Mouse (Mus musculus): ENCODE results near the gene Cpxm1. TPM values are rescaled to one million over a fixed set of nuclear protein-coding genes. Genes with fewer than 3 reads are reported as not detected.
A peak's percentile ranks its signal among the peaks of the same experiment; 100 is the strongest.
"Not testable (repeated sequence)": the region's sequence is repeated elsewhere in the genome, so short reads cannot be mapped to it uniquely, and the experiment has no call there.

The Cpxm1 gene
- total RNA-seq, 2 experiments from 2014 or later = 3.4 to 4.7 TPM

DNA sequence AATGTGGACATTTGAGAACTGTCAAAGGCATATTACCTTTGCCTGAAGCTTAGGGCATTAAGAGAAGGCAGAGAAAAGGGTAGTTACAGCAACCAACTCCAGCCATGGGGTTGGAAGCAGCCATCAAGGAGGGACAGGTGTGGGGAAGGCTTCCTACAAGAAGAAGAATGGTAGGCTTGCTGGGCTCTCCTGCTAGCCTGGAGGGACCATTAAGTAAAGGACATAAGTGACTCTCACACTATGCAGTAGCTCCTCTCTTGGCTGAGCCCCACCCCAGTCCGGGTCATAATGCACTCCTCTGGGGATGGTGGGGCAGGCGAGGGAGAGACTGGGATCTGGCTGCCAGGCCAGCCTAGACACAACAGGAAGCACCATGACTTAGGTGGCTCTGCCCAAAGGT, 8.8 kb upstream of the Cpxm1 start, which contains the start of gene Tmem239:
Gene Tmem239, plus strand, starts transcription at position 301 of the 400 bp plus-strand sequence.
- intact Hi-C loops (cut with DNase I) = no loop called here
- no peak for DNase-seq

DNA sequence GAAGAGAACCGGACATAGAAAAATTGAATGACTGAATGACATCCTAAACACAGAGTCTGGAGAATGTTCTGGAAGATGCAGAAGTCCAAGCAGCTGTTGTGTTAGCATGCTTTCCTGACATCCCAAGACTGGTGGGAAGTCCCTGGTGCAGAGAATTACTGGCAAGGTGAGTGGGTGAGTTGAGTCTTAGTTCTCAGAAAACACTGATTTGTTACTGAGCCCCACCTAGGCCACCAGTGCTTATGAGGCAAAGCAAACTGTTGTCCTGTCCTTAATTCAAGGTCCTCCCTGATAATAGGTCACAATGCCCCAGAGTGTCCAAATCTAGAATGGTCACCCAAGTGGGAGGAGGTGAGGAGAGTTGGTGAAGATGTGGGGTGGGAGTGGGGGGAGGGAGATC, 7.6 kb upstream of the Cpxm1 start, which contains the start of the genes Gm28372 and 1700020A23Rik:
Gene Gm28372, plus strand, starts transcription at position 301 of the 400 bp plus-strand sequence.
Gene 1700020A23Rik, plus strand, starts transcription at position 321 of the 400 bp plus-strand sequence.
- no peak for DNase-seq
- intact Hi-C loops (cut with DNase I) = no loop called here

DNA sequence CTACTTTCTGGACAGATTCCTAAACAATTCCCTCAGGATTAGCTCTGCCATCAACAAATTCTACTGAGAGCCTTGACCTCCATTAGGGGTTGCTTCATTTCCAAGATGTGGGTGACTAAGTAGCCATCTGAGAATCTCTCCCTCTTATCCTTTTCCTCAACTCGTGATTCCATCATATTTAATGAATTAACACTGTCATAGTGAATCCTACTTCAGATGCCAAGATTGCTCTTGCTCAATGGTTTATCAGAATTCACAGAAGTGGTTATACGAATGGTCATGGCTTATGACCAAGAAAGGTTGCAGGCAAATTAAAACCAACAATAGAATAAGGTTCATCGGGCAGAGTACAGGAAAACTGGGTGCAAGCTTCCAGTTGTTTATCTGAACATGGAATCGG, 4.5 kb upstream of the Cpxm1 start:
- intact Hi-C loops (cut with DNase I) = no loop called here
- no peak for DNase-seq

DNA sequence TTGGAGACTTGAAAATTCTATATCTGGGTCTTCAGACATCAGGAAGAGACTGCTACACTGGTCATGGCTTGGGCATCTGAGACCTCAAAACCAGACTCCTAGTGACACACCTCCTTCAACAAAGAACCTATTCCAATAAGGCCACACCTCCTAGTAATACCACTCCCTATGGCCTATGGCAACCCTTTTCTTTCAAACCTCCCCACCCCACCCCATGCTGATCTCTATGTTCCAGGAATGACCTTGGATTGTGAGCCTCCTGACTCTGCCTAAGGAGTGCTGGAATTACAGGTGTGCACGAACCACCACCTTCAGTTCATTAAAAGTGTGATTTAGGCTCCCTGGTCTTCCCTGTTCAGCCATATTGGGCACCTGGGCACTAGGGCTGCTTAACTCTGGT, 2.7 kb upstream of the Cpxm1 start:
- no peak for DNase-seq
- intact Hi-C loops (cut with DNase I) = no loop called here

DNA sequence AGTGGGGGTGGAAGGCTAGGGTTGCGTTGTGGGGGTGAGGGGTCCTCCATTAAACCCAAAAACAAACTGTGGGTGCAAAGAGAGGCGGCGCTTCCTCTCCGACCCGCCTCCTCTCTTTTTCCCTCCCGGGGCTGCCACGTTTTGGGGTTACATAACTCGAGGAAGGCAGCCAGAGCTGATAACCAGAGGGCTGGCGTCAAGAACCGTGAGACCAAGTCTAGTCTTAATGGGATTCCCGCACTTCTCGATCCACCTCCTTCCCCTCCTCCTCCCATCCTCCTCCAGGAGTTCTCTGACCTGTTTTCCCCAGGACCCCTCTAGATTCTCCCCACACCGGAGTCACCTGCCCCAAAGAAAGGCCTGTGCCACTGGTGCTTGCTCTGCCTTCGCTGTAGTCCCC, 717 bp upstream of the Cpxm1 start:
- intact Hi-C loops (cut with DNase I) = no loop called here
- DNase-seq = peak; percentile 47 to 52

DNA sequence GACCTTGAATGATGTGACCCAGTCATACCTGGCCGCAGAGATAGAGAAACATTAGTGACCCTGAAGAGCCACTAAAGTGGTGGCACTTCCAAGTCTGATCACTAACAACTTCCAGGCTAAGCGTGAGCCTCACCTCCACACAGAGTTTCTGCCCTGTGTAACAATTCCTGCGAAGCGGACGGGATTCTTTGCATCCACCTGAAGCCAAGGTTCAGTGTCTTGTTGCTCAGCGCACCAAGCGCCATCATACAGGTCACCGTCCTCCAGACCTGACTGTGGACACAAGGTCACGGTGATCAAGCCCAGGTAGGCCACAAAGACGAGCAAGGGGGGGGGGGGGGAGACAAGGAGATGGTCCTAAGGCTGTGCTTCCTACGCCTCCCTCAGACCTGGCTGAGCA, 1.7 kb downstream of the Cpxm1 start:
- no peak for DNase-seq
- intact Hi-C loops (cut with DNase I) = no loop called here

DNA sequence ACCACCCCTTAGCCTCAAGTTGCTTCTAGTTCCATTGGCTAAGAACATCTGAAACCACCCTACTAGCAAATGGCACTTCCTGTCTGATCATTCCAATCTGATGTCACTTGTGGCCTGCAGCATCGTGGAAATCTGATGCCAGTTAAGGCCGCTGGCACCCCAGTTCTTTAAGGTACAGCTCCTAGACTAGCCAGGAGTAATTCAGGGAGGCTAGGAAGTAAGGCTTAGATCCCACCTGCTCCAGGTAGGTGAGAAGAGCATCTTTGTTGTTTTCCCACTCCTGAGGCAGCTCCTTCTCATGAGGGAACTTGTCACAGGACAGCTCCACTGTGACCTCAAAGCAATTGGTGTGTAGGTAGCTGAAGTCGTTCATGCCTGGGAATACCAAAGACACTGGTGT, 4.5 kb downstream of the Cpxm1 start:
- intact Hi-C loops (cut with DNase I) = no loop called here
- no peak for DNase-seq

DNA sequence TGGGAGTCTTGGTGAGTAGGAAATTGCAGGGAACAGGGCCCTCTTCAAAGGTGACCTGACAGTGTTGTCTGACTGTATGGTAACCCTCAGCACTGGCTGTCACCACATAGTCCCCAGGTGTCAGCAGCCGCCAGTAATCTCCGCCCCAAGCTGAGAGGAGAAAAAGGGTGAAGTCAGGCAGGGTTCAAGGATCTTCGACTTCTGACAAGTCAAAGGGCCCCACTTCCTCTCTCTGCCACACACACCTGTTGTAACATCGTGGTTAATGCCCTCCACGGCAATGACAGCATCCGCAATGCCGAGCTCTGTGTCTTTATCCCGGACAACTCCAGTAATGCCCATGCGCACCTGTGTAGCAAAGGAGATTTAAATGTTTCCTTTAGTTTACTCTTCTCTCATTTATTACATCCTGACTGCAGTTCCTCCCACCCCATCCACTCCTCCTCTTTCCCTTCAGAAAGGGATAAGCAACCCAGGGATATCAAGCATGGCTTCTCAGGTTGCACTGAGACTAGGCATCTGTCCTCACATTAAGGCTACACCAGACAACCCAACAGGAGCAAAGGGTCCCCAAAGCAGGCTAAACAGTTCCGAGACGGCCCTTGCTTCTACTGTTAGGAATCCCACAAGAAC, 6.3 kb downstream of the Cpxm1 start:
- no peak for DNase-seq

DNA sequence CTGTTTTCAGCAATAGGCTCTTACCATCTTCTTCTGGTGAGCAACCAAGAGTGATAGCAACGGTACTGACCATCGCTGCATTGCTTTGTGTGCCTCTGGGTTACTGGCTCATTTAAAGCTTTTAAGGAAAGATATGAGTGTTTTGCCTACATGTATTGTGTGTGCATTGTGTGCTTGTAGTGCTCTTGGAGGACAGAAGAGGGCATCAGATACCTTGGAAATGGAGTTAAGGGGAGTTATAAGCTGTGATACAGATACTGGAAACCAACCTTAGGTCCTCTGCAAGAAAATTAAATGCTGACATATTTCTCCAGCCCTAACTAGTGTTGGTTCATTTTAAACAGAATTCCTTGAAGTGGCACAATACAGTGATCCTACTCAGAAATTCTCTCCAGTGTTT, 8.6 kb downstream of the Cpxm1 start:
- intact Hi-C loops (cut with DNase I) = no loop called here
- DNase-seq = no peak

More for the DNA sequence above, 6.3 kb downstream of the Cpxm1 start:
- intact Hi-C loops (cut with DNase I) = no loop called here

DNA sequence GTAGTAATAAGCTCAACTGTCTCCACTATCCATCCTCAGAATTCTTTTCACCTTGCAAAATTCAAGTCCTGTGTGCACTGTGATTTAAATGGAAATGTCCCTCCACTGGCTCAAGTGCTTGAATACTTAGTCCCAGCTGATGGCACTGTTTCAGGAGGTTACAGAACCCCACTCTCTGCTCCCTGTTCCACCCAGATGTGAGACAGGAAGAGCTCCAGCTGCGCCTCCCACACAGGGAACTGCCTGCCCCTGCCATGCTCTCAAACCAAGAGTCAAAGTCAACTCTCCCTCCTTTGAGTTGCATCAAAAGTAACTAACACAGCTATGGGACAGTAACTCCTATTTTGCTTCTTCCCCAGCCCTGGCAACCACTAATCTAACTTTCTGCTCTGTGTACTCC, 11.2 kb downstream of the Cpxm1 start:
- intact Hi-C loops (cut with DNase I) = no loop called here
- DNase-seq = no peak

DNA sequence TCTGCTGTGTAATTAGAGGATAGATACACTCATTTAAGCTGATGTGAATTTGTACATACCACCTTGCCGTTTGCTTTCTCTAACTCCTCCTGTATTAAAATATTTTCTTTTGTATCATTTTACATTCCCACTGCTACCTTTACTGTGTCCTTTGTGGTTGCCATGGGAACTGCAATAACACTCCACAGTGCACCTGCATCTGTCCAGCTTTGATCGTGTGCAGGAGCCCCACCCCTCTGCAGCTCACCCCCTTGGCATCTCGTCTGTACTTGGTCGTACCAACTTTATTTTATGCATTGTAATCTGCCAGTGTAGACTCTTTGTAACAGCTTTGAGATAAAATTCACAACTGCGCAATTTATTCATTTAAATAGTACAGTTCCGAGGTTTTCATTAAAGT, 13.5 kb downstream of the Cpxm1 start:
- intact Hi-C loops (cut with DNase I) = no loop called here
- DNase-seq = no peak

DNA sequence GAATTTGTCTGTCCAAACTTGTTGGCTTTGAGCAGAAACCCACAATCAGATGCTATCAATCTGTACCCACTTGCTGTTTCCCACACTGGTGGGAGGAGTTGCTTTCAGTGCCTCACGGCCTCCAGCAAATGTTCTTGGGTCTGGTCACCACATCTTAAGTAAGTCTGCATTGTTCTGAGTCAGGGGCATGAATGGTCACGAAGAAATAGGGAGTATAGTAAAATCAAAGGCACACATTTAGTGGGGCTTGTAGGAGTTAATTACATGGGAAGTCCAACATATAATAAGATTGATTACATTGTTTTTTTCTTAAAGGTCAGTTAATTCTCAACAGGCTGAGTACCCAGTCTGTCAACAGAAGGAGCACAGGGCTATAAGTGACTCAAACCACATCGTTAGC, 14.2 kb downstream of the Cpxm1 start:
- no peak for DNase-seq
- intact Hi-C loops (cut with DNase I) = no loop called here

DNA sequence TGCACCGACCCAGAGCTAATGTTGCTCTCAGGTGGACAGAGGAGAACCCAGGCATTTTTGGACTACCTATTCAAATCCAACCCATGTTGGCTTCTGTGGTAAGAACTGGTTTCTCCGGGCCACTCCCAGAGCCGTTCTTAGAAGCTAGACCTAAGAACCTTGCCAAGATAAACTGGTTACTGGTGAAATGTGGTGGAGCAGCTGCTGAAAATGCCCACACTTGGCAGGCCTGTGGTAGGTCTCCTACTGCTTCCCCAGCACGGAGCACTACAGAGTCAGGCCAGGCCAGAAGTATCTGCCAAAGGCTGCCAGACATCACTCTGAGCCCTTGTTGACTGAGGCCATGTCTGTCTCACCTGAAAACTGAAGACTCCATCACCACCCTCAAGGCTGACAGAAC, 22.4 kb downstream of the Cpxm1 start:
- no peak for DNase-seq
- intact Hi-C loops (cut with DNase I) = no loop called here

DNA sequence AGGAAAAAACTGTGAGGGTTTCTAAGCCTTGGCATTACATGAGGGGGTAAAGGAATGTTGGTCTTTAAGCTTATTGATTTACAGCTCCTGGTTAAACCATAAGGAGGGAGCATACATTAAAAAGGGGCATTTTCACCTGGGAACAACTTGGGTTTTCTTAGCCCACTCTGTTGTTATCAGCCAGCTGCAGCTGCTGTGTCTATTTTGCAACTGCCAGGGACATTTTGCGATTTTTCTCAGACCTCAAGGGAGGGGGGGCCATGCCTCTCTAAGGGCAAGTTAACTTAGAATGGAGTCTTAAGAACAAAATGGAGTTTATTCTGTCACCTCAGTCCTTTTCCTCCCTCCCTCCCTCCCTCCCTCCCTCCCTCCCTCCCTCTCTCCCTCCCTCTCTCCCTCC, 24.3 kb downstream of the Cpxm1 start:
- DNase-seq; intact Hi-C loops (cut with DNase I): not testable (repeated sequence)

DNA sequence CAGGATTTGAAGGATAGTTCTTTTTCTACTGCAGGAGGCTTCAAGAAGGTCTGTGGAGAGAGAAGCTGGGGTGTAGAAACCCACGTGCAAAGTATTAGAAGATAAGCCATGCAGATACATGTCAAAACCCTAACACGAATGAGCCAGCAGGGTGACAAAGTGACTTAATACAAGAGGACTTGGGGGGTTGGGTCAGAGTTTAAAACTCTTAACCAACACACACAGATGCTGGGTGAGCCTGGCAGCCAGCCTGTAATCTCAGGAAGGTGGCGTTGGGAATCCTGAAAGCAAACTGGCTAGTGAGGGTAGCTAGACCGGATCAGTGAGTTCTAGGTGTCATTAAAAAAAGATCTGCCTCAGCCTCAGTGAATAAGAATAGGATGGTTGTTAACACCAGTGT, 30.0 kb downstream of the Cpxm1 start:
- no peak for DNase-seq
- intact Hi-C loops (cut with DNase I) = no loop called here

DNA sequence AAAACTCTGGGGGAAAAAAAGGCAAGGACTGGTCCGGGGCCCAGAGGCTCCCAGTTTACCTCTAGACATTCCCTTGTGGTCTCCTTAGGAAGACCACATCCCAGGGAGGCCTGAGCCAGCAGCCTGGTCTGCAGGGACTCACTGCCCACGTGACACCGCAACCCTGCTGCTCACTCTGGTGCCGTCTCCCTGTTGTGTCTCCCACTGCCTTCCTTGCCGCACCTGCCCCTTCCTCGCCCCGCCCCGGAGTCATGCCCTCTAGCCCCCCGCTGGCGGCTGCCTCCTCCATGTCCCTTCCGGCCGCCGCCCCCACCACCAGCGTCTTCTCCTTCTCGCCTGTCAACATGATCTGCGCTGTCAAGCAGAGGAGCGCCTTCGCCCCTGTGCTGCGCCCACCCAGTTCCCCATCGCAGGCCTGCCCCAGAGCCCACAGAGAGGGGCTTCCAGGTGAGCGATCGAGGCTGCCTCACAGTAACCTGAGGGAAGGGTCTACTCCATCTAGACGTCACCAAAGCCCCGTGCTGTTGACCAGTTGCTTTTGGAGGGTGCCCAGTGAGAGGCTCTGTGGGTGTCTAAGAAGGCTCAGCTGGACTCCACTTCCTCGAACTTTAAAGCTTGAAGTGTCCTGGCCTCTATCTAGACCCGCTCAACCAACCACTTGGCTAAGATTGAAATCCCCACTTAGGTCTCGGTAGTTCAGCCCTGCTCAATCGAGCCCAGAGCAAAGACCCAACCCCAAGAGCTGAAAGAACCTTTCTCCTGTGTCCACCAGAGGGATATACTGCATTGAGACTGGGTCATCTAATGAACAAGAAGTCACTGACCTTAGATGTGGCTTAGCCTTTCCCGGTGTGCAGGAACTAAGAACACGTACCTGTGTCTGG, 31.9 kb downstream of the Cpxm1 start:
- intact Hi-C loops (cut with DNase I) = no loop called here
- no peak for DNase-seq

DNA sequence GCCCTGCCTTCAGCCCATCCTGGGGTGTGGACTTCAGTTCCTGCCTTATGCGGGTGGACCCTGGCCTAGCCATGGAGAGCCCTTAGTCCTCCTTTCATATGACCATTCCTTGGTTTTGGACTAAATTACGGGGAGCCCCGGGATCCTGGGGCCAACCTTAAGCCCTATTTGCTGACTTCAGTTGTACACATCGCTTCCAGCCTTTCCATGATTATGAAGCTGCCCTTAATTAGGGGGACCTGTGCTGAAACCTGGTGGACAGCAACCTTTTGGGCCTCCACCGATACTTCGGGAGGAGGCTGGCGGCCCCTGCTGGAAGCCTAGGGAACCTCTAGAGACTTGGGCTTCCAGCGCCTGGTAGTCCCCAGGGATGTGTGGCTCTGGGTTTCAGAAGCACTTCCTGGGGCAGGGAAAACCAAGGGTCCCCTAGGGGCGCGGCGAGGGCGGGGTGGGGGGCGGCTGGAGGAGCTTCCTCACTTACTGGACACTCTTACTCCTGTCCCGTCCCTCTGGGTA, 34.8 kb downstream of the Cpxm1 start:
- DNase-seq = peak; percentile 26 to 32
- intact Hi-C loops (cut with DNase I) = loop anchor here (2.0 kb wide), 2 partner anchors 66 to 294 kb away; no protein-coding TSS in a partner anchor

DNA sequence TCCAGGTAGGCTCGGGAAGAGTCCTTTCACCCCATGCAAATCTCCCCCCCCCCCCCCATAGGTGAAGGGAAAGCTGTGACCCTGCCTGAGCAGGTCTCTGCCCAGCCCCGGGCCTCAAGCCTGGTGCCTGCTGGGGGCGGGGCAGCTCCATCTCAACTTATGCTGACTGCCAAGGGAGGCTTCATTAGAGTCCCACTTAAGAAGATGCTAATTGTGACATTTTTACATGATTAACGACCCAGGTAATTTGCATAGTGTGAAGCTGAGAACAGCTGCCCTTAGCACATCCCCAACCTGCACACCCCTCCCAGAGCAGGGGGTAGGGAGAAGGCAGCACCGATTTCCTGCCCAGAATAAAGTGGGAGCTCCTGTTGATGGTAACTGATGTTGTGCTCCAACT, 38.5 kb downstream of the Cpxm1 start:
- intact Hi-C loops (cut with DNase I) = no loop called here
- DNase-seq = no peak

DNA sequence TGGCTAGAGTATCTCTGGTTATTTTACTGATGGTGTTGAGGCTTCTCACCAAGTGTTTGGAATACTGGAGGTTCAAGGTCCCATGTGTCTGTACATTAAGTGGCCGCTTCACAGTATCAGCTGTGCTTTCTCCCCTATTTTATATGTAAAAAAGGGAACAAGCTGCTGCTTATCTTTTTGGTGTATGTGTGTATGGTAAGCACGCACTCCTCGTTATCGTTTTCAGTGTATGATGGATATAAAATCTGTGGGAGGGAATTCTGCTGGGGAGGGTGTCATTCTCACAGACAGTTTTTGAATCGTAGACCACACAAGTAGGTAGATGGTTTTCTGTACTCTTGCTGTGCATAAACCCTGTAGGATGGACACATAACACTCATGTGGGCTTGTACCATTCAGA, 39.8 kb downstream of the Cpxm1 start:
- DNase-seq = no peak
- intact Hi-C loops (cut with DNase I) = no loop called here

DNA sequence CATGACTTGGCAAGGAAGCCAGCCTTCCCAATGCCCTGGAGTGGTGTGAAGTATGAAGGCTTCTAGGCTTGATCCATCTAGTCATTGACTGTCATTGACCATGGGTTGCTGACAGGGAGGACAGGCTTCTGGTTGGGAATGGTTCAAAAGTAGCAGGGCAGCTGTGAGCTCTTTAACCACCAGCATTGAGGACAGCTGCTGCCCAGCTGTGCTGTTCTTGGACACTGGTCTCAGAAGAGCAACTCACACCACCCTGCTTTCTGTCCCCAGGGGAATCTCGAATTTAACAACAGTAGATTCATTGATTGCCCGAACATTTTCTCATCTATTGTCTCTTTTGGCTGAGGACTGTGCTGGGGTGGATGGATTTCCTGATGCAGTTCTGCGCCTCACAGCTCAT, 43.5 kb downstream of the Cpxm1 start:
- no peak for DNase-seq
- intact Hi-C loops (cut with DNase I) = no loop called here

DNA sequence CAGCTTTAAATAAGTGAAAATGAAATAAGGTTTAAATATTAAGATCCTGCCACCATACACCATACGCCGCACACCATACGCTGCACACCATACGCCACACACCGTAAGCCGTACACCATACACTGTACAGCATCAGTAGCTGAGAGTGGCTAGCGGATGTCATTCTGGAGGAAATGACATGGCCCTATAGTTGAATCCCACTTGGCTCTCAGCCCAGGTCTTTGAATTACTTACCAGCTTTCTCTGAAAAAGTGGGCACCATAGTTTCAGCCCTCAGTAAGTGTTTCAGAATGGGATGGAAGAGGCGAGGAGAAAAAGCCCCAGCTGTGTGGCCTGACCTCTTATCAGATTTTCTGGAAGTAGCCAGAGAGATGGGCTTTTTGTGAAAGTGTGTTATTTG, 44.0 kb downstream of the Cpxm1 start:
- no peak for DNase-seq
- intact Hi-C loops (cut with DNase I) = no loop called here
